1 mouse cellular context compared by ENCODE assay signal in genomic region chr6:128799144-128799895, GRCm38 (mm10).
TF ChIP-seq lines count a peak whose summit lies in the region.

No protein-coding gene starts in this region.

TF ChIP-seq in CH12.LX, 34 proteins besides CTCF, POLR2A, EP300 and RAD21 (continued from another document):
- TF ChIP-seq ZNF384 (IDR thresholded peaks at IDR 0.05; ENCODE audit: low read depth, low read length), result peak; percentile 74
